Mouse (Mus musculus) lung, embryonic 16.5 days (tissue): ENCODE measurements around the gene Rev1. TPM values are rescaled to one million over a fixed set of nuclear protein-coding genes. Genes with fewer than 3 reads are reported as not detected.

ENCODE experiments used
- ATAC-seq: fragments of 200-750 bp; cut with Nextera tagmentation; 2 replicates; pipeline ENCODE4 v1.8.0; 2017; ENCODE audit warnings: low read depth, mild to moderate bottlenecking, moderate library complexity
- H3K27ac ChIP-seq: fragments of 300-500 bp; sonication (generic); 2 replicates; pipeline ENCODE4 v1.5.1; 2014; ENCODE audit warnings: mild to moderate bottlenecking, control low read depth, low read length
- H3K27me3 ChIP-seq: fragments of 300-500 bp; sonication (generic); 2 replicates; pipeline ENCODE4 v1.6.1; 2014; ENCODE audit warnings: low read depth, low read length, mixed read lengths; ENCODE audit not compliant: control insufficient read depth, insufficient read depth
- H3K36me3 ChIP-seq: fragments of 300-500 bp; sonication (generic); 2 replicates; pipeline ENCODE4 v1.6.1; 2014; ENCODE audit warnings: low read length; ENCODE audit not compliant: control insufficient read depth, insufficient read depth
- H3K4me1 ChIP-seq: fragments of 300-500 bp; sonication (generic); replicated peaks from 2 replicates; pipeline ENCODE4 v1.6.1; 2014; ENCODE audit warnings: low read length, mixed read lengths; ENCODE audit not compliant: control insufficient read depth, insufficient read depth
- H3K4me2 ChIP-seq: fragments of 300-500 bp; sonication (generic); 2 replicates; pipeline ENCODE4 v1.6.1; 2014; ENCODE audit warnings: low read depth, low read length, control low read depth
- H3K4me3 ChIP-seq: fragments of 300-500 bp; sonication (generic); 2 replicates; pipeline ENCODE4 v1.5.1; 2014; ENCODE audit warnings: mild to moderate bottlenecking, low read length, control low read depth
- H3K9ac ChIP-seq: fragments of 300-500 bp; sonication (generic); 2 replicates; pipeline ENCODE4 v1.6.1; 2014; ENCODE audit warnings: low read length, control low read depth
- H3K9me3 ChIP-seq: fragments of 300-500 bp; sonication (generic); 2 replicates; pipeline ENCODE4 v1.6.1; 2016; ENCODE audit warnings: low read length; ENCODE audit not compliant: control insufficient read depth
- WGBS: fragments of 180-500 bp; shearing (Covaris S2); extraction: QIAGEN DNeasy Blood & Tissue Kit; methylation state at CpG from one replicate; pipeline ENCODE4 v1.1.7; 2014; 5-methylcytosine and 5-hydroxymethylcytosine counted together
- polyA plus RNA-seq: library from polyadenylated mRNA; unstranded; fragments of >200 nt; fragmentation: Nextera tagmentation; extraction: Ambion mirVana; gene quantifications from 2 replicates; pipeline ENCODE4 v1.2.1, GENCODE M21; 2015

Gene Rev1
- polyA plus RNA-seq, 1 experiment from 2014 or later, result 20.6 TPM

- 62% methylated on average over 3 of the region's 3 CpGs for WGBS
These were observed 122.9 kb downstream of the Rev1 start for GRCm38 (mm10) chr1:38006741-38007140.

DNA sequence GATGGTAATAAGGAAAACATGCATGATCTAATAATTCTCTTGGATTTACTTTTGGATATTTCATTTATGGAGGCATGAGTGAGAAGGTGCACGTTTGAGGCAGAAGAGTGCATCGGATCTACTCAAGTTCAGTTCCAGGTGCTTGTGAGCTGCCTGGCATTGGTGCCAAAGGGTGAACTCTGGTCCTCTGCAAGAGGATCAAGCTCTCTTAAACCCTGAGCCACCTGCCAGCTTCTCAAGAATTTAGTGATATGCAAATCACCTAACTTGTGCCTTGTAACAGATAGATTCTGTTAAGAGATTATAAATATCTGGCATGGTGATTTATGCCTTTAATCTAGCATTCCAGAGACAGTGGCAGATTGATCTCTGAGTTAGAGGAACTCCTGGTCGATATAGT lies 126.6 kb downstream of the Rev1 start:
- no peak overlapping the region for H3K4me2 ChIP-seq
- H3K27me3 ChIP-seq, result no peaks in the 10 kb centered on the region
- no peaks in the 10 kb centered on the region for H3K36me3 ChIP-seq
- 78% methylated on average over 3 of the region's 3 CpGs for WGBS
- peaks cover 11% of the 10 kb centered on the region for H3K4me1 ChIP-seq
- no peak overlapping the region for H3K9ac ChIP-seq
- no peak overlapping the region for H3K4me3 ChIP-seq
- H3K27ac ChIP-seq, result no peak overlapping the region
- no peak for ATAC-seq
- H3K9me3 ChIP-seq, result no peaks in the 10 kb centered on the region

More at GRCm38 (mm10) chr1:38006741-38007140, 122.9 kb downstream of the Rev1 start:
- H3K27ac ChIP-seq, result no peak overlapping the region
- H3K36me3 ChIP-seq, result no peaks in the 10 kb centered on the region
- H3K4me2 ChIP-seq, result no peak overlapping the region
- no peaks in the 10 kb centered on the region for H3K27me3 ChIP-seq
- no peak overlapping the region for H3K9ac ChIP-seq
- H3K9me3 ChIP-seq, result no peaks in the 10 kb centered on the region
- no peaks in the 10 kb centered on the region for H3K4me1 ChIP-seq
- ATAC-seq, result no peak
- no peak overlapping the region for H3K4me3 ChIP-seq

Other genes with a start within 250 kb of the Rev1 start
- 27.0 and 30.9 TPM in 2 replicates for gene Mitd1, start 239.4 kb downstream of the Rev1 start, polyA plus RNA-seq
- gene Mrpl30, start 239.3 kb downstream of the Rev1 start, polyA plus RNA-seq, result 214 and 222 TPM in 2 replicates
- not detected in 2 replicates for gene Lyg2, start 213.3 kb downstream of the Rev1 start, polyA plus RNA-seq
- gene Lyg1, start 172.0 kb downstream of the Rev1 start, polyA plus RNA-seq, result not detected in 2 replicates
- 142 TPM in 2 replicates for gene Txndc9, start 131.9 kb downstream of the Rev1 start, polyA plus RNA-seq
- 19.5 and 21.7 TPM in 2 replicates for gene Eif5b, start 131.8 kb downstream of the Rev1 start, polyA plus RNA-seq